Mouse (Mus musculus) embryonic facial prominence, embryonic 11.5 days (tissue): ENCODE results near the gene Gstt3. TPM values are rescaled to one million over a fixed set of nuclear protein-coding genes. Genes with fewer than 3 reads are reported as not detected.
"Not testable (repeated sequence)": the region's sequence is repeated elsewhere in the genome, so short reads cannot be mapped to it uniquely, and the experiment has no call there.

Experiments
- ATAC-seq: fragments of 200-750 bp; cut with Nextera tagmentation; replicated peaks from 2 replicates; pipeline ENCODE4 v1.8.0; 2017; ENCODE audit warnings: low read depth; ENCODE audit not compliant: insufficient number of reproducible peaks, low FRiP score, low TSS enrichment
- DNase-seq: peaks from one replicate; pipeline ENCODE4 v3.0.0-alpha.2; 2015; ENCODE audit warnings: low spot score
- H3K27ac ChIP-seq: fragments of 300-500 bp; sonication (generic); replicated peaks from 2 replicates; pipeline ENCODE4 v1.5.1; 2014; ENCODE audit warnings: mild to moderate bottlenecking, low read depth, low read length, control low read depth
- H3K27me3 ChIP-seq: fragments of 300-500 bp; sonication (generic); 2 replicates; pipeline ENCODE4 v1.6.1; 2014; ENCODE audit warnings: mild to moderate bottlenecking, low read length, moderate library complexity, mixed read lengths; ENCODE audit not compliant: control insufficient read depth, insufficient read depth
- H3K36me3 ChIP-seq: fragments of 300-500 bp; sonication (generic); replicated peaks from 2 replicates; pipeline ENCODE4 v1.6.1; 2014; ENCODE audit warnings: low read depth, mild to moderate bottlenecking, low read length, moderate library complexity, mixed read lengths; ENCODE audit not compliant: control insufficient read depth, insufficient read depth
- H3K4me1 ChIP-seq: fragments of 300-500 bp; sonication (generic); 2 replicates; pipeline ENCODE4 v1.6.1; 2014; ENCODE audit warnings: low read length, mixed read lengths; ENCODE audit not compliant: control insufficient read depth, insufficient read depth
- H3K4me2 ChIP-seq: fragments of 300-500 bp; sonication (generic); 2 replicates; pipeline ENCODE4 v1.6.1; 2014; ENCODE audit warnings: low read depth, mild to moderate bottlenecking, control low read depth, low read length, moderate library complexity
- H3K4me3 ChIP-seq: fragments of 300-500 bp; sonication (generic); 2 replicates; pipeline ENCODE4 v1.5.1; 2014; ENCODE audit warnings: low read depth, low read length, control low read depth
- H3K9ac ChIP-seq: fragments of 300-500 bp; sonication (generic); replicated peaks from 2 replicates; pipeline ENCODE4 v1.6.1; 2014; ENCODE audit warnings: mild to moderate bottlenecking, control low read depth, low read length
- H3K9me3 ChIP-seq: fragments of 300-500 bp; sonication (generic); replicated peaks from 2 replicates; pipeline ENCODE4 v1.6.1; 2016; ENCODE audit warnings: mild to moderate bottlenecking, low read length, inconsistent platforms, mixed read lengths; ENCODE audit not compliant: control insufficient read depth
- WGBS: fragments of 180-500 bp; shearing (Covaris S2); extraction: QIAGEN DNeasy Blood & Tissue Kit; methylation state at CpG from one replicate; pipeline ENCODE4 v1.1.7; 2014; 5-methylcytosine and 5-hydroxymethylcytosine counted together
- polyA plus RNA-seq: library from polyadenylated mRNA; unstranded; fragments of >200 nt; fragmentation: Nextera tagmentation; extraction: Ambion mirVana; gene quantifications from 2 replicates; pipeline ENCODE4 v1.2.1, GENCODE M21; 2014

Gstt3 gene
- polyA plus RNA-seq, 1 experiment from 2014 or later: 5.9 TPM

DNA sequence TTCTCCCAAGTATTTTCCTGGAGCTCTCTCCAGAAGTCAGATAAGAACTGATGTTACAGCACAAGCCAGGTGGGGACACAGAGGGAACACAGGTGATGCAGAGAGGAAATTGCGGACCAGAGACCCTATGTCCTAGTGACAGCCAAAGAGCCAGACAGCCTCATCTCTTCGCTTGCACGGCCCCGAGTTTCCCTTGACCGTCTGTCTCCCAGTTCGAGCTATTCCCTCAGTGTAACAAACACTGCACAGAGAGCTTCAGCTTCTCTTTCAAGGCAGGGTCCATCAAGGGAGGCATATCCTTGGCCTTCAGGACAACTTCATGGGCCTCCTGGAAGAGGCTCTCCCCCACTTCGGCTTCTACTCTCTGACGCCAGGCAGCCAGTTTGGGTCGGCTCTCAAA is 6.6 kb downstream of the Gstt3 start:
- 90% methylated on average over 9 of the region's 9 CpGs for WGBS
- no peak overlapping the region for H3K4me2 ChIP-seq
- H3K4me3 ChIP-seq: no peak overlapping the region
- DNase-seq (no peak), ATAC-seq (no peak)
- no peaks in the 10 kb centered on the region for H3K9me3 ChIP-seq
- H3K27me3 ChIP-seq: no peaks in the 10 kb centered on the region
- H3K4me1 ChIP-seq: no peaks in the 10 kb centered on the region
- no peaks in the 10 kb centered on the region for H3K36me3 ChIP-seq
- no peak overlapping the region for H3K27ac ChIP-seq
- H3K9ac ChIP-seq: no peak overlapping the region

DNA sequence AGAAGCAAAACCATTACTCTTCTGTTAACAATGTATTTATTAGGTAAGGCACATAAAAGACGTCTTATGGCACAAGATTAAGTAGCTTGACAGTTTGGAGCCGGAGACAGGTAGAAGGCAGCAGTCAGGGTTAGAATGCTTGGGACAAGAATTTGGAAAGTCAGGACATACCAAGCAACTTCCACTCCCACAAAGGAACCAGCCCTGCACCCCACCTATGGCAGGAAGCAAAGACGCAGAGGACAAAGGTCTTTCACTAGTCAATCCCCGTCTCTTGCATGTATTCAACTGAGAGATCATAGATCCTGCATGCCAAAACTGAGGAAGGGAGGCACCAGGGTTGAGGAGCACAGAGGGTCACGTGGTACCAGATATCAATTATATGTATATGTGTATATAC is 7.1 kb downstream of the Gstt3 start:
- DNase-seq: no peak
- no peak for ATAC-seq
- no peaks in the 10 kb centered on the region for H3K36me3 ChIP-seq
- no peak overlapping the region for H3K4me3 ChIP-seq
- H3K4me1 ChIP-seq: no peaks in the 10 kb centered on the region
- H3K27ac ChIP-seq: no peak overlapping the region
- WGBS: 92% methylated on average over 5 of the region's 5 CpGs
- no peaks in the 10 kb centered on the region for H3K9me3 ChIP-seq
- H3K4me2 ChIP-seq: no peak overlapping the region
- H3K27me3 ChIP-seq: no peaks in the 10 kb centered on the region
- no peak overlapping the region for H3K9ac ChIP-seq

DNA sequence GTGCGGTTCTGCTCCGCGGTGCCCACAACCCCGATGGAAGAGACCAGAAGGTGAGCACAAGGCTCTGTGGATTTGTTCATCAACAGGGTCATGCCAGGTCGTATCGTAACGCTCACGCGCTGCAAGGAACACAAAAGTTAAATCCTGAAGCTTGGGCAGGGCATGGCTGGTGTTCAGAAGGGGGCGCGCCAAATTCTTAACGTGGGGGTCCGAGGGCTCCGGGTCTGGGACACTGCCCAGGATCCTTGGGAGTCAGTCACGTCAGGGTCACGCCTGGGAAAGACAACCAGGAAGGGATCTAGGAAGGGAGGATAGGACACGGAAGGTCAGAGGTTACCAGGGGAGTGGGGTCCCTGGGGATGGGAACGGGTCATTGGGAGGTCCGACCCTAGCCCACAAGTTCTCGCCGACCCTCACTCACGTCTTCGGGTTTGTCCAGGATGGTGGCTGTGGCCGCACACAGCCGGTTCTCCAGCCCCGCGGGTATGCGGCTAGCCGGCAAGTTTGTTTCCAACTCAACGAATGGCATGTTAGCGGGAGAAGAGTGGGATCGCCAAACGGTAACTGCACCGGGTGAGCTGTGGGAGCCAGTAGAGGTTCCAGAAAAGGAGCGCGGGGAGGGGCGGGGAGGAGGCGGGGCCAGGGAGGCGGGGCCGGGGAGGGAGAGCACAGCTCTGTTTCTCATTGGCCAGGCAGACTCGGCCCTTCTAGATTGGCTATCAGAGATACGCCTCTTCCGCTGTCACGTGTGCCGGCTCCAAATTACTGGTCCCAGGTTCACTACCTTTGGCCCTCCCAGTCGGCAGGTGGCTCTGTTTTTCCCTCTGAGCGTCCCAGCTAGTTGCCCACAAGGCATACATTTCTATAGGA is 8.2 kb downstream of the Gstt3 start, which contains the start of gene Ddt:
Gene Ddt (minus strand): TSS at position 620 of the 870 bp plus-strand sequence.
- peak within 1 kb of the TSS; percentile 85 for H3K4me2 ChIP-seq
- WGBS: 1% methylated on average over 44 of the region's 47 CpGs
- H3K27me3 ChIP-seq: no peaks in the 10 kb centered on the region
- H3K36me3 ChIP-seq: no peaks in the 10 kb centered on the region
- H3K9me3 ChIP-seq: no peaks in the 10 kb centered on the region
- H3K4me1 ChIP-seq: no peaks in the 10 kb centered on the region
- peak; percentile 93 for ATAC-seq
- no peak within 1 kb of the TSS for H3K27ac ChIP-seq
- H3K4me3 ChIP-seq: peak within 1 kb of the TSS; percentile 52
- H3K9ac ChIP-seq: peak within 1 kb of the TSS; percentile 59
- peak; percentile 94 for DNase-seq

DNA sequence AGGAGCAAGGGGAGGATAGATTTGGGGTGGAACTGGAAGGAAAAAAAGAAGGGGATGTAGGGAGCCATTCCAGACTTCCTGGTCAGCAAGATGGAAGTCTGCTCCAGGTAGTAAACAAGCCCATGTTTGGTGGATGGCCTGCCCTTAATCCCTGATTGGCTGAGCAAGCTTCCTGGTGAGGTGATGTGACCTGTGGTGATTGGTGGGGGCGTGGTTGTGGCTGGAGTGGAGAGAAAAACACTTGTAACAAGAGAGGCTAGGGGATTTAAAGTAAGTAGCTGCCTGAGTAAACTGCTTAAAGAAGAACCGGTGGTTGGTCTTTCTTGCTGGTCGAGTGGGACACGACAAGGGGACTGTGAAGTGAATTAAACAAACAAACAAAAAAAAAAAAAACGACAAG is 13.5 kb downstream of the Gstt3 start:
- not testable (repeated sequence) for H3K4me2 ChIP-seq, H3K36me3 ChIP-seq, H3K27me3 ChIP-seq, ATAC-seq, DNase-seq, H3K9ac ChIP-seq, H3K27ac ChIP-seq, H3K9me3 ChIP-seq, H3K4me3 ChIP-seq, H3K4me1 ChIP-seq
- WGBS: 34% methylated on average over 5 of the region's 5 CpGs

DNA sequence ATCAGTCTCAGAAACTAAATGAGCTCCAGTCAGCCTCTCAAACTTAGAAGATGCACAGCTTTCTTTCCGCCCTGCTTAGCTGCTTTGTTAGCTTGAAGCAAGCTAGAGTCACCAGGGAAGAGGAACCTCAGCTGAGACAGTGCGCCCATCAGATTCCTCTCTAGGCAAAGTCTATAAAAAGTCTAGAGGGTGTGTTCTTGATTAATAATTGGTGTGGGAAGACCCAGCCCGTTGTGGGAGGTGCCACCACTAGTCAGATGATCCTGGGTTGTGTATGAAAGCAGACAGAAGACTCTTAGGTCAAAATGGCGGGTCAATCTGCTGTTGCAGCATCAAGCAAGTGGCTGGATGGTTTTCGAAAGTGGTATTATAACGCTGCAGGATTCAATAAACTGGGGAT is 14.4 kb downstream of the Gstt3 start:
- Histone ChIP-seq H3K9ac (no peak overlapping the region), H3K4me3 (no peak overlapping the region), H3K9me3 (no peaks in the 10 kb centered on the region), H3K27ac (no peak overlapping the region), H3K27me3 (no peaks in the 10 kb centered on the region), H3K36me3 (no peaks in the 10 kb centered on the region), H3K4me1 (no peaks in the 10 kb centered on the region), H3K4me2 (no peak overlapping the region)
- 87% methylated on average over 6 of the region's 6 CpGs for WGBS
- DNase-seq (no peak), ATAC-seq (no peak)

DNA sequence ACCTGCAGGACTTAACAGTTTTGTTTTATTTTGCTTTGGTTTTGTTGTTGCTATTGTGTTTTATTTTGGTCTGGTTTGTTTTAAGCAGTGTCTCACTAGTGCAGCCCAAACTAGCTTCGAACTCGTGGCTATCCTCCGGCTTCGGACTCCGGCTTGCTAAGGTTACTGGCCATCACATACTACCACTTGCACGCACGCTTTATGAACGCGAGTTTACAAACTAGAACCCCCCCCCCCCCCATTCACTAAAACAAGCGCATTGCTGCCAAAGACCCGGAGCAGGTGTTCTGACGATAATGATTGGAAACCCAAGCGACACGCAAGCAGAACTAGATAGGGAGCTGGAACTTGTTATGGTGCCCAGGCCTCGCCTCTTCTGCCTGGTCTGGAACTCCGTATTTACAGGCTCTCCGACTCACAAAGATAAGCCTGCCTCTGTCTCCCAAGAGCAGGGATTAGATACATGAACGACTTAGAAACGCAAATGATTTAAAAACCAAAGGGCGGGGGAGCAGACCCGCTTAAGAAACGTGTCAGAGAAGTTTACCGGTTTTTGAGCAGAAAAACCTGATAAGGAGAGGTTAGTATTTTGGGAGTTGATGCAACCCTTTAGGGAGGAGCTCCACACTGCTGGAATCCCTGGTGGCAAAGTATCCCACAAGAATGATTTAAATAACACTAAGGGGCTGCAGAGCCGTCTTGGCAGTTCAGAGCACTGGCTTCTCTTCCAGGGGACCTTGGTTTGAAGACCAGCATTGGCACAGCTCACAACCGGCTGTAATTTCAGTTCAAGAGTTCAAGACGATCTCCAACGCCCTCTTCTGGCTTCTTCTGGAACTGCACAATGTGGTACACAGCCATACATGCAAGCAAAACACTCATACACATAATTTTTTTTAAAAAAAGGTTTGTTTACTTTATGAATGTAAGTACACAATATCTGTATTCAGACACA is 16.4 kb downstream of the Gstt3 start:
- H3K9me3 ChIP-seq: no peaks in the 10 kb centered on the region
- H3K9ac ChIP-seq: peak overlapping the region; percentile 57
- ATAC-seq (peak; percentile 45), DNase-seq (peak; percentile 89)
- H3K4me3 ChIP-seq: peak overlapping the region; percentile 89
- H3K4me2 ChIP-seq: peak overlapping the region; percentile 35
- H3K36me3 ChIP-seq: no peaks in the 10 kb centered on the region; the same call in 1 of the 2 replicates
- 2% methylated on average over 27 of the region's 27 CpGs for WGBS
- no peak overlapping the region for H3K27ac ChIP-seq
- H3K4me1 ChIP-seq: no peaks in the 10 kb centered on the region
- H3K27me3 ChIP-seq: no peaks in the 10 kb centered on the region

DNA sequence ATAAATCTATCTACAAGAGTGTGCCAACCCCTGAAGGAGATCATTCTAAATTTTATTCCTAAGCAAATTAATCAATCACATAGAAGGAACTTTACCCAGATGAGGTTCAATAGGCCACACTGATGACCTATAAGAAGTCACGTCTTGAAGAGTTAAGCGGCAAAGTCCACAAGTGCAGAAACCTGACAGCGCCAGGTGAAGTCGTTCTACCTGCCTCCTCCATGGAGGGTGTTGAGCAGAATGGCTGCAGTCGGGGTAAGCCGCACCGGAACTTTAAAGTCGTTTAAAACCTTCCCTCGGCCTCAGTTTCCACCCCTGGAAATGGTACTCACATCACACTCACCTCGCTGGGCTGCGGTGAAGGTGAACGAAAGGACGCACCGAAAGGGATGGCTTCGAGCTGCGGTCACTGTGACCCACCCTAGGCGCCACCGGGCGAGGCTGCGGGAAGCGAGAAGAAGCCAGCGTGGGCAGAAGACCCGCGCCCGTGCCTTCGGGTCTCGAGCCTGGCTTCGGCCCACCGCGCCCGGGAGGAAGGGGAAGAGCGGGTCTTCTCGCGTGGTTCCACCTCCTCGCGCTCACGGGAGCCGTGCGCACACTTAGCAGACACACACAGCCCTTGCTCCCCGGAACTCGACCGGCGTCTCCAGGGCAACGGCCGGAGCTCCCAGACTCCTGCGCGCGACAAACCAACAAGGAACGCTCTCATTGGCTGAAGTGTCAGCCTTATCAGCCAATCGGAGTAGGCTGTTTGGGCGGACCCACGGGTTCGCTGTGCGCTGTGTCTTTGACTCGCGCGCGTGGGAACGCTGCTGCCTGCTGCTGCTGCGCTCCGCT is 17.3 kb downstream of the Gstt3 start, which contains the start of gene Cabin1:
Gene Cabin1 (minus strand): TSS at position 660 of the 837 bp plus-strand sequence.
- no peaks in the 10 kb centered on the region for H3K4me1 ChIP-seq
- H3K4me2 ChIP-seq: peak within 1 kb of the TSS; percentile 79
- H3K36me3 ChIP-seq: no peaks in the 10 kb centered on the region; the same call in 1 of the 2 replicates
- peak; percentile 100 for DNase-seq
- H3K27me3 ChIP-seq: no peaks in the 10 kb centered on the region
- H3K4me3 ChIP-seq: peak within 1 kb of the TSS; percentile 89
- H3K9me3 ChIP-seq: no peaks in the 10 kb centered on the region
- peak within 1 kb of the TSS; percentile 56; the same call in 1 of the 2 replicates for H3K27ac ChIP-seq
- peak; percentile 95 for ATAC-seq
- peak within 1 kb of the TSS; percentile 70 for H3K9ac ChIP-seq
- under 1% methylated on average over 57 of the region's 61 CpGs for WGBS
